Mouse (Mus musculus) E14TG2a.4 (cell line): ENCODE results near the gene Lrguk.

Experiments used
- CTCF ChIP-seq: conservative IDR thresholded peaks from 2 replicates; pipeline ENCODE4 v1.5.1; 2014; ENCODE audit warnings: low read length
- NANOG ChIP-seq: IDR thresholded peaks from 2 replicates; pipeline ENCODE4 v1.6.1; 2014; ENCODE audit warnings: borderline replicate concordance, low read length, mixed read lengths
- POU5F1 ChIP-seq: IDR thresholded peaks from 2 replicates; pipeline ENCODE4 v1.6.1; 2014; ENCODE audit warnings: low read length, borderline replicate concordance

DNA sequence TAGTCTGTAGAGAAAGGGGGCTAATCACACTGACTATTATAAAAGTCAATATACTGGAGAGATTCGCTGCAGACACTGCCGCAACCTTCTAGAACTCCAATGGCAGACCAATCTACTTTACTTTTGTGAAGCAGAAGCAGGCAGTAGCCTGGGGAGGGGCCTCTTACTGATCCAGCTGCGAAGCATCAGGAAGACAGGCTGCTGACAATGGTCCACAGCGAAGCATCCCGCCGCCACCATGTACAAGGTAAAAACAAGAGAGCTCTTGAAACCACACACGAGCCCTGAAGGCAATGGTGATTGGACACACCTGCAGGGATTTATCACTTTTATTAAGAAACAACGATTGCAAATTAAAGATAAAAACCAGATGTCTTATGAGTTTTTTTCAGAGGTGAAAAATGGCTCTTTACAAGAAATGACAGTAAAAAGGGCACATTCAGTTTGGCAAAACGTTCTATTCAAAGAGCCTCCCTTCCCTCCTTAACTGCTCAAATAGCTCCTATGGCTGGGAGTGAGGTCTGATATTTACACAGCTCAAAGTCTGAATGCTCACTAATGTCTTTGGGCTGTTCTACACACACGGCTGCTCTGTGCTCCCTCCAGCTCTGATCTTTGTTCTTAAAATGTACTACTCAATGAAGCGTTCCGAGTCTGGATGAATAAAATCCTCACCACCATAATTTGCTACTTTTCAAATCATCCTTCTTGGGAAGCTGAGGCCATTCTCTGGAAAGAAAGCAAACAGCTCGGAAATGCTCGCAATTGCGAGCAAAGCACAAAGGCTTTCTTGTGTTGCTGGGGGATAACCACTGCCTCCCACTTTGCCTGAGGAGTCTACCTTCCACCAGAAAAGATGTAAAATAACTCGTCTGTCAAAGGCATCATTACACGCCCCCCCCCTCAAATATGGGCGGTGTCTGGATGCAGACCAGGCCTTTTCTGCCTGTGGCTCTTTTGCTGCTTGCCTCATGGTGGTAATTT is 124.1 kb downstream of the Lrguk start:
- TF ChIP-seq CTCF (no peak), NANOG (no peak), POU5F1 (no peak)
